Mouse (Mus musculus) forebrain, embryonic 10.5 days (tissue): ENCODE results near the gene Ilvbl. TPM values are rescaled to one million over a fixed set of nuclear protein-coding genes. Genes with fewer than 3 reads are reported as not detected.
A peak's percentile ranks its signal among the peaks of the same experiment; 100 is the strongest.
"Not testable (repeated sequence)": the region's sequence is repeated elsewhere in the genome, so short reads cannot be mapped to it uniquely, and the experiment has no call there.

Experiments
- DNase-seq: peaks from one replicate; pipeline ENCODE4 v3.0.0-alpha.2; 2017; ENCODE audit warnings: low spot score; ENCODE audit errors: extremely low spot score
- H3K27ac ChIP-seq: fragments of 300-500 bp; sonication (generic); 2 replicates; pipeline ENCODE4 v1.5.1; 2016; ENCODE audit warnings: mild to moderate bottlenecking
- H3K27me3 ChIP-seq: fragments of 300-500 bp; sonication (generic); 2 replicates; pipeline ENCODE4 v1.6.1; 2016; ENCODE audit warnings: mild to moderate bottlenecking; ENCODE audit not compliant: poor library complexity, severe bottlenecking
- H3K36me3 ChIP-seq: fragments of 300-500 bp; sonication (generic); replicated peaks from 2 replicates; pipeline ENCODE4 v1.6.1; 2016; ENCODE audit warnings: mild to moderate bottlenecking, moderate library complexity
- H3K4me1 ChIP-seq: fragments of 300-500 bp; sonication (generic); 2 replicates; pipeline ENCODE4 v1.6.1; 2016
- H3K4me3 ChIP-seq: fragments of 300-500 bp; sonication (generic); 2 replicates; pipeline ENCODE4 v1.5.1; 2016; ENCODE audit warnings: mild to moderate bottlenecking, moderate library complexity
- H3K9me3 ChIP-seq: fragments of 300-500 bp; sonication (generic); 2 replicates; pipeline ENCODE4 v1.6.1; 2016; ENCODE audit warnings: mild to moderate bottlenecking, moderate library complexity
- WGBS: fragments of 180-500 bp; shearing (Covaris S2); methylation state at CpG from one replicate; pipeline ENCODE4 v1.1.7; 2016; 5-methylcytosine and 5-hydroxymethylcytosine counted together
- polyA plus RNA-seq: library from polyadenylated mRNA; unstranded; fragments of >200 nt; fragmentation: Nextera tagmentation; extraction: Ambion mirVana; gene quantifications from 2 replicates; pipeline ENCODE4 v1.2.1, GENCODE M21; 2016

The Ilvbl gene
- 33.0 and 33.3 TPM in 2 replicates for polyA plus RNA-seq

DNA sequence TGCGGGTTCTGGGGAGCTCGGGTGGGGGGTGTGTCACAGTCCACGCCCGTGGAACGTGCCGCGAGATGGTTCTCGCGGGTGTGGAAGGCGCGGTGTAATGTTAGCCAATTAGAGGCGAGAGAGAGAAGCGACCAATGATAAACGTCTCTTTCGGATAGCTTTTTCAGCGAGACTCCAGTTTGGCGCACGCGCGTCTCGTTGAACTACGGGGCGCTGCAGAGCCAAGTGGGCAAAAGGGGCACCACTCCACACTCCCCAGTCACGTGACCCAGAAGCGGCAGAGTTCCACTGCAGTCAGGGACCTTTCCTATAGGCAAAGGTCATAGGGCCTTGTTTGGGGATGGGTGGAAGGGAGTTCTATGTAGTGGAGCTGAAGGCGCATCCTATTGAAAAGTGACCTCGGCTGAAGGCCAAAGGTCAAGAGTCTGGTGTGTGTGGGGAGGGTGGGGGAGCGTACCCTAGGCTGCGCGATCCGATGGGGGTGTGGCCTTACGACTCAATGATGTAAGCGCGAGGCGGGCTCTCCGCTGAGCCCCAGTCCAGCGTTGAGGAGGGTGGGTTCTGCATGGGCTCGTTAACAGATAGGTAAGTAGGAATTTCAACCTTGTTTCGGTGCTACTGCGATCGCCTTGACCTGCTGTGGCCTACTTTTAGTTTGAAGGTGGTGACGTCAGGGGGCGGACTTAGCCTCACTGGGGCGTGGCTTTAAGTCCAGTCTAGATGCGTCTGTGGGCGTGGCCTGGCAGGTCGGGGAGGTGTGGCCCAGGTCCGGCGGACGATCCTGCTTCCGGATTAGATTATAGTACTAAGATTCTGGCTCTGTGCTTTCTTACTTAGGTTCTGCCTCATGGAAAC lies at the start of gene Ilvbl:
TSS of gene Ilvbl (plus strand) at position 97 of the 855 bp plus-strand sequence.
- Histone ChIP-seq H3K9me3 (no peaks in the 10 kb centered on the region), H3K27me3 (no peaks in the 10 kb centered on the region), H3K36me3 (peaks cover 24% of the 10 kb centered on the region), H3K4me1 (peaks cover 10% of the 10 kb centered on the region), H3K4me3 (peak within 1 kb of the TSS; percentile 71), H3K27ac (peak within 1 kb of the TSS; percentile 91)
- WGBS: under 1% methylated on average over 51 of the region's 51 CpGs
- peak; percentile 93 for DNase-seq

DNA sequence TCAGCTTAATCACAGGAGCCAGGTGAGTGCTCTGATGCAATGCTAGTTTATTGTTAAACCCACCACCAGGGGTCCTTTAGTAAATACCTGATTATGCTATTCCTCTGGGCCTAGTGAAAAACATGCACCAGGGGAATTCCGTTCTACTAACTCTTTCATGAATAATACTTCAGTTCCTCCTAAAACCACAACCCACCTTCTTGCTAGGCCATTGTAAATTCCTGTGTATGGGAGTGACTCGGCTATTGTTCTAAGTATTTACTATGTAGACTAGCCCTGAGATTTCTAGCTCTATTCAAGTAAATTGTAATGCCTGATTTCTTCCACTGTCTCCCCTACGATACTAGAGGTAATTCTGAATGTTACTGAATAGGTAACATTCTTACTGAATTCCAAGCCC lies 49.1 kb upstream of the Ilvbl start:
- H3K27ac ChIP-seq, H3K27me3 ChIP-seq, H3K36me3 ChIP-seq, DNase-seq, H3K4me3 ChIP-seq, H3K4me1 ChIP-seq, H3K9me3 ChIP-seq: not testable (repeated sequence)
- 53% methylated on average over 3 of the region's 3 CpGs for WGBS

DNA sequence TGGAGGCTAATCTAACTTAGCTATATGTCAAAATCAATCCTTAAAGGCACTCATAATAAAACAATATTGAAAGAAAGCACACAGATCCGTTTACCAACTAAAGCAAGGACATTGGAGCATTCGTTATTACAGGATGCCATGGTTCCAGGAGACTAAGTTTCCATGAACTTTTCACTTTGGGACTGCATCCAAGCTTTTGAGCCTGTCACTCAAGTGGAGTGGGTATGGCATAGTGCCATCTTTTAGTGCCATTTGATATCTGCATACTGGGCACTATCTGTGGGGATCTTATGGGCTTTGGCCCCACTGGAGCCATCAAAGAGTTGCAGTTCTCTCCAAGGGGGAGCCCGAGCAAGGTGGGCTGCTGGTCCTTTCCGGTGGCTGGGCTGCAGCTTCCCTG lies 48.6 kb upstream of the Ilvbl start:
- H3K4me3 ChIP-seq: no peak overlapping the region
- no peaks in the 10 kb centered on the region for H3K9me3 ChIP-seq
- 61% methylated on average over 4 of the region's 4 CpGs for WGBS
- DNase-seq: no peak
- no peaks in the 10 kb centered on the region for H3K36me3 ChIP-seq
- H3K27ac ChIP-seq: no peak overlapping the region
- no peaks in the 10 kb centered on the region for H3K27me3 ChIP-seq
- no peaks in the 10 kb centered on the region for H3K4me1 ChIP-seq

DNA sequence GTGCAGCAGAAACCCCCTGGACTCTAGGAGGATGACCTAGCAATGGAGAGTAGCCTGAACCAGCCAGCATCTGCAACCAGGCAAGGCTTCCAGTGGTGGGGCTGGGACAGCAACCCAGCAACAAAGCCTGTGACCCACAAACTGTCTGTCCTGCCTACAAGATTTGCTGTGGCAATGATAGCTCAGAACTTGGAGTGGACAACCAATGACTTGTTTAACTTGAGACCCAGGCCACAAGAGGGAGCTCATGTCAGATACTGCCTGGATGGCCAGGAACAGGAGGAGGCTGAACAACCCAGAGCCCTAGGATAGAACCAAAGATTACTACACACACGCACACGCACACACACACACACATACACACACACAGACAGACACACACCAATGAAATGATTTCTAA lies 33.2 kb upstream of the Ilvbl start:
- DNase-seq: no peak
- H3K27me3 ChIP-seq: no peaks in the 10 kb centered on the region
- 68% methylated on average over 2 of the region's 2 CpGs for WGBS
- no peaks in the 10 kb centered on the region for H3K36me3 ChIP-seq
- H3K4me1 ChIP-seq: no peaks in the 10 kb centered on the region
- no peaks in the 10 kb centered on the region for H3K9me3 ChIP-seq
- no peak overlapping the region for H3K4me3 ChIP-seq
- no peak overlapping the region for H3K27ac ChIP-seq

DNA sequence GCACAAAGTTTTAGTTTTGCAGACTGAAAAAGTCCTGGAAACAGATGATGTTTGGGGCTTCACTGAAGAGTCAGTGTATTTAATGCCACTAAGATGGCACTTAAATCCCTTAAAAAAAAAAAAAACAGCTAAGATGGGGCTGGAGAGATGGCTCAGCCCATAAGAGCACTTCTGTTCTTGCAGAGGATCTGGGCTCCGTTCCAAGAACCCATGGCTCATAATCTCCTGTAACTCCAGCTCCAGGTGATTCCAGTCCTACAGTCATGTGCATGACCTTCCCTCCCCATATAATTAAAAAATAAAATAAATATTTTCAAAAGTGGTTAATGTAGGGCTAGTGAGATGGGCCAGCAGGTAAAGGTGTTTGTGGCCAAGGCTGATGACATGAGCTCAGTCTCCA lies 9.1 kb upstream of the Ilvbl start:
- no peak for DNase-seq
- Histone ChIP-seq H3K27me3 (no peaks in the 10 kb centered on the region), H3K4me1 (no peaks in the 10 kb centered on the region), H3K4me3 (no peak overlapping the region), H3K9me3 (no peaks in the 10 kb centered on the region), H3K36me3 (no peaks in the 10 kb centered on the region), H3K27ac (no peak overlapping the region)
- WGBS: 91% methylated on average over 1 of the region's 1 CpGs

DNA sequence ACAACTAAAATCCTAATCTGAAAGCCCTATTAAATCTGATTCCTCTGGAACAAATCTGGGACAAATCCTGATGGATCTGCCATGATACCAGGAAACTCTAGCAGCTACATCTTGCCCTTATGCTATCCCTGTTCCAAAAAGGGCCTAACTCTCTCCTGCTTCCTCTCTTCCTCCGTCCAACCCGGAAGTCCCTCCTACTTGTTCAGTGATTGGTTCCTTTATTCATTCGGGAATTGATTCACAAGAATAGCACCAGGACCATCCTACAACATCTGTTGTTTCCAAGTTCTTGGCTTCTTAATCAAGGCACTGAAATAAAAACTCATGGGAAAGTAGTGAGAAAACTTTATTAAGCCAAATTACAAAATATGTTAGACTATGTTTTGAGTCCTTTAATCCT lies 5.0 kb upstream of the Ilvbl start:
- Histone ChIP-seq H3K27me3 (no peaks in the 10 kb centered on the region), H3K4me1 (no peaks in the 10 kb centered on the region), H3K27ac (no peak overlapping the region), H3K4me3 (no peak overlapping the region), H3K36me3 (no peaks in the 10 kb centered on the region), H3K9me3 (no peaks in the 10 kb centered on the region)
- WGBS: 90% methylated on average over 3 of the region's 3 CpGs
- DNase-seq: no peak

DNA sequence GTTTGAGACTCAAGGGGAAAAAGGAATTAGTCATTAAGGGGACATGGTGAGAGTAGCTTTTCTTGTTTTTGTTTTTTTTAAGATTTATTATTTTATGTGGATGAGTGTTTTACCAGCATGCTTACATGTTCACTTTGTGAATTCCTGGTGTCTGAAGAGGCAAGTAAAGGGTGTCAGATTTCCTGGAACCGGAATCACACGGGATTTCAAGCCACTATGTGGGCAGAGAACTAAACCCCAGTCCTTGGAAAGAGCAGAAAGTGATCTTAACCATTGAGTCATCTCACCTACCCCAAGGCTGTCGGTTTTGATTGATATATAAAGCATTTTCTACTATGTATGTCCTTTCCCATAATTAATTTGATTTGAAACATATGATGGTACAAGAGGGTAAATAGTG lies 4.5 kb upstream of the Ilvbl start:
- WGBS: 71% methylated on average over 3 of the region's 3 CpGs
- Histone ChIP-seq H3K9me3 (no peaks in the 10 kb centered on the region), H3K27ac (no peak overlapping the region), H3K4me3 (no peak overlapping the region), H3K4me1 (no peaks in the 10 kb centered on the region), H3K27me3 (no peaks in the 10 kb centered on the region), H3K36me3 (no peaks in the 10 kb centered on the region)
- no peak for DNase-seq

DNA sequence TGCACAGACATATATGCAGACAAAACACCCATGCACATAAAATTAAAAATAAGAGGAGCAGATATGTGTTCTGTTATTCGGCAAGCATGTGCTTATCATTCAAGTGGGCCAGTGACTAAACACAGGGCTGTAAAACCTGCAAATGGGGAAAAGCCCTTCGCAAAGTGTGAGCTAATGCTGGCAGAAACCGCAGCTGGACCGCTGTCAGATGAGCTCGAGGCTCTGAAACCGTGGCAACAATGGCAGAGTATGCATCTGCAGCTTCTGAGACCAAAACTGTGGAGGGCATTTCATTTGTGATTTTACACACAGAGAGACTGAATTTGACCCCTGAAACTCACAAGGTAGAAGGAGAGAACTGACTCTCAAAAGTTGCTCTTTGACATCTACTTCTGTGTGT lies 3.7 kb upstream of the Ilvbl start:
- Histone ChIP-seq H3K4me3 (no peak overlapping the region), H3K9me3 (no peaks in the 10 kb centered on the region), H3K27me3 (no peaks in the 10 kb centered on the region), H3K36me3 (no peaks in the 10 kb centered on the region), H3K4me1 (peaks cover 5% of the 10 kb centered on the region), H3K27ac (no peak overlapping the region)
- WGBS: 79% methylated on average over 6 of the region's 6 CpGs
- no peak for DNase-seq

DNA sequence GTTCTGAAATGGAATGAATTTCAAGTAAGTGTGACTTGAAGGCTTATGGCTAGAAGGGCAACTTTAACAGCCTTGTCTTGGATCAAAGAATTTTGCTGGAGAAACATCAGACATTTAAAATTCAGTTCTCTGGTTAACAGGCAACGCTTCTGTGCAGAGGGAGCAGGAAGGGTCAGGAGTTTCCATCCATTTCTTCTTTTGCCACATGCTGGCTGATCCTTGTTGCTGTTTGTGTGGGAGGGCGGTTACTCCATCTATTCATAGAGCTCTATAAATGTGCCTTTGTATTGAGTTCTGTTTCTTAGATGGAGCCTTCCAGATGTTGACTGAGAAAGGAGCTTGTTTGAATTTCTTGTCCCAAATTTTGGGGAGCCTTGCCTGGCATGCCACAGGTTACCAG lies 3.2 kb upstream of the Ilvbl start:
- DNase-seq: no peak
- no peak overlapping the region for H3K4me3 ChIP-seq
- H3K27me3 ChIP-seq: no peaks in the 10 kb centered on the region
- WGBS: 68% methylated on average over 2 of the region's 2 CpGs
- H3K27ac ChIP-seq: no peak overlapping the region
- no peaks in the 10 kb centered on the region for H3K9me3 ChIP-seq
- H3K36me3 ChIP-seq: no peaks in the 10 kb centered on the region
- H3K4me1 ChIP-seq: peaks cover 10% of the 10 kb centered on the region

DNA sequence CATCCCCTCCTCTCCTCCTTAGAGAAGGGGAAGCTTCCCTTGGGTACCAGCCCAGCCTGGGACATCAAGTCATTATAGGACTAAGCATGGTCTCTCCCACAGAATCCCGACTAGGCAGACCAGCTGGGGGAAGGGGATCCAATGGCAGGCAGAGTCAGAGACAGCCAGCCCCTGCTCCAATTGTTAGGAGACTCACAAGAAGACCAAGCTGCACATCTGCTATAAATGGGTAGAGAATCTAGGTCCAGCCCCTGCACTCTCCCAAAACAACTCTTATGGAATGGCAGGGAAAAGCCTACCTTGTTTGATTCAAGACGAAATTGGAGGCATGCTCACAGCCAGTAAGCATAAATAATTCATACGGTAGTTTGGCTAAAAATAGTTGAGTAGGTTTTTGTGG lies 920 bp upstream of the Ilvbl start:
- Histone ChIP-seq H3K36me3 (peaks cover 11% of the 10 kb centered on the region), H3K4me1 (peaks cover 10% of the 10 kb centered on the region), H3K27me3 (no peaks in the 10 kb centered on the region), H3K27ac (no peak overlapping the region), H3K4me3 (no peak overlapping the region), H3K9me3 (no peaks in the 10 kb centered on the region)
- 75% methylated on average over 3 of the region's 3 CpGs for WGBS
- no peak for DNase-seq

DNA sequence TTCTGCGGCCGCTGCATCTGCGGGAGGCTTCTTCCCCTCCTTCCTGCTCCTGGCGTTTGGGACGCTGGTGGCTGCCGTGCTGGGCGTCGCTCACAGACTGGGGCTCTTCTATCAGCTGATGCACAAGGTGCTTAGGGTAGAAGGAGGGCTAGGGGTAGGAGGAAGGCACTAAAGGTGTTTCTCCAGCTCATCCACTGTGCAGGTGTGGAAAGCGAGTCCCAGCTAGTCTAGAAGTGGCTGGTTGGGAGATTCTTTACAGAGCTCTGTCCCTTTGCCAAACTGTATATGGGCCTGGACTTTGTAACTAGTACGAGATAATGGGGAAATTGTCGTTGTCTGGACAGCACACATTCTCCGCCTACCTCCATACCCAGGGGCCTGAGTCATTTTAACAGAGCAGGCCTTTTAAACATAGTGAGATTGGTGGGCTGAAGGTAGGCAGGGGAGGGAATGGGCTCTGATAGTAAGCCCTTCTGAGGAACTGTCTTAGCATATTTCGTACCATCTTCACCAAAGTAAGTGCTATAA lies 1.0 kb downstream of the Ilvbl start:
- Histone ChIP-seq H3K27me3 (no peaks in the 10 kb centered on the region), H3K27ac (peak overlapping the region; percentile 91), H3K4me3 (peak overlapping the region; percentile 71), H3K9me3 (no peaks in the 10 kb centered on the region), H3K36me3 (peaks cover 30% of the 10 kb centered on the region), H3K4me1 (peaks cover 10% of the 10 kb centered on the region)
- WGBS: 17% methylated on average over 13 of the region's 13 CpGs
- DNase-seq: no peak

DNA sequence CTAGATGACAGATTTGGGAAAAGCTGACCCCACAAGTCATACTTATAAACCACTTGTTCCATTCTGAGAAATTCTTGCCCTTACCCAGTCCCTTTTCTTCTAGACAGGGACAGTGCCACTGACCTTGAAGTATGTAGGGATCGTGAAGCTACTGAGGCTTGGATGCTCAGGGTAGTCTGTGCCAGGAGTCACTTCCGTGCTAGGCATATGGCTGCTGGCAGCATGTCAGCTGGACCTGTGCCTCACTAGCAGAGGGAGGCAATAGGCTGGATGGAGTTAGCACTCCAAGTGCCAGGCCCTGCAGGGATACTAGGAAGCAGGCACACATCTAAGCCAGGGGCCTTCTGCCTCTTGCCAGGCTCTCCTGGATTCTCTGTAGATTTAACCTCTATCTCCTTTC lies 1.5 kb downstream of the Ilvbl start:
- Histone ChIP-seq H3K4me1 (peaks cover 10% of the 10 kb centered on the region), H3K27me3 (no peaks in the 10 kb centered on the region), H3K9me3 (no peaks in the 10 kb centered on the region), H3K4me3 (peak overlapping the region; percentile 71; the same call in 1 of the 2 replicates), H3K27ac (no peak overlapping the region), H3K36me3 (peaks cover 35% of the 10 kb centered on the region)
- no peak for DNase-seq
- 94% methylated on average over 2 of the region's 2 CpGs for WGBS

DNA sequence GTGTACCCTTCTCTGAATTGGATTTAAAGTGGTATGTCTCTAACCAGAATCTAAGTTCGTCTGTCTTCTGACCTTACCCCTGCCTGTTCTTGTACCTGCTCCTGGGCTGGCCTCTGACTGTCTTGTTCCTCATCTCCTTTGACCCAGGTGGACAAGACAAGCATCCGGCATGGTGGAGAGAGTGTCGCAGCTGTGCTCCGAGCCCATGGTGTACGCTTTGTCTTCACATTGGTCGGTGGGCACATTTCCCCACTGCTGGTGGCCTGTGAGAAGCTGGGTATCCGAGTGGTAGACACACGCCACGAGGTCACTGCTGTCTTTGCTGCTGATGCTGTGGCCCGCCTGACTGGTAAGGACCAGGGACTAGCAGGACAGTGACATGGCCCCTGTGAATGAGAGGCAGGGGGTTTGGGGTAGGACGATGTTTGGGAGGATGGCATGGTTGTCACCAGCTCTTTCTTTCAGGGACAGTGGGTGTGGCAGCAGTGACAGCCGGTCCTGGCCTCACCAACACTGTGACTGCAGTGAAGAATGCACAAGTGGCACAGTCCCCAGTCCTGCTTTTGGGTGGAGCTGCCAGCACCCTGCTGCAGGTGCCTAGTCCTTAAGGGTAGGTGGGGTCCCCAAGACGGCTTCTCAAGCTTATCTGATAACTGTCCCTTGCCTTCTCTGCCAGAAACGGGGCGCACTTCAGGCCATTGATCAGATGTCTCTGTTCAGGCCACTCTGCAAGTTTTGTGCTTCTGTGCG lies 2.5 kb downstream of the Ilvbl start:
- WGBS: 93% methylated on average over 16 of the region's 16 CpGs
- H3K27me3 ChIP-seq: no peaks in the 10 kb centered on the region
- no peak for DNase-seq
- no peaks in the 10 kb centered on the region for H3K9me3 ChIP-seq
- no peak overlapping the region for H3K4me3 ChIP-seq
- peaks cover 43% of the 10 kb centered on the region for H3K36me3 ChIP-seq
- H3K4me1 ChIP-seq: peaks cover 10% of the 10 kb centered on the region
- H3K27ac ChIP-seq: no peak overlapping the region
